Mouse (Mus musculus) ES-Bruce4 (cell line): ENCODE results near the gene Spsb4.

ENCODE experiments used
- CTCF ChIP-seq: IDR thresholded peaks from one replicate; pipeline ENCODE4 v1.8.1; 2011; ENCODE audit warnings: low read depth, low read length
- POLR2A ChIP-seq: IDR thresholded peaks from one replicate; pipeline ENCODE4 v1.8.1; 2011; ENCODE audit warnings: low read length; ENCODE audit not compliant: insufficient read depth

DNA sequence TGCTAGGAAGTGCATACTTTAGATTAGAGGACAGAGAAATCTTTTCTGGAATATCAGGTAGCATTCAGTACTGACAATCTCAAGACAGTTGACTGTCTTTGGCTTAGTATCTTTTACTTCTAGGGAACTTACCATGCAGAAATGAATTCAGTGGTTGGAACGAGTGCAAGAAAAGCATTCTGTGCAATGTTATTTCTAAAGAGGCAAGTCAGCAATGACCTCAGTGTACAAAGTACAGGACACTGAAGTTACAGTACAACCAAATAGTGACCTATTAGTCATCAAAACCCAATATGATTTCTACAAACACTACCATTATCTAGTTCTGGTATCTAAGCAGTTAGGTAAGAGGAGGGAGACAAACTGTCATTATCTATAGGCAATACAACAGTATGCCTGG, 51.1 kb downstream of the Spsb4 start:
- TF ChIP-seq CTCF (no peak), POLR2A (no peak)
